Mouse (Mus musculus) kidney, adult 2 months (tissue): ENCODE data around the gene Capzb. TPM values are rescaled to one million over a fixed set of nuclear protein-coding genes. Genes with fewer than 3 reads are reported as not detected.

Source experiments
- DNase-seq: peaks from one replicate; pipeline ENCODE4 v3.0.0; 2021
- H3K27ac ChIP-seq: fragments of 200-500 bp; 2 replicates; pipeline ENCODE4 v1.5.1; 2012; ENCODE audit warnings: low read depth, low read length, control low read depth, inconsistent platforms; ENCODE audit not compliant: insufficient read depth
- H3K27me3 ChIP-seq: fragments of 200-500 bp; replicated peaks from 2 replicates; pipeline ENCODE4 v1.6.1; 2012; ENCODE audit warnings: mild to moderate bottlenecking, moderate library complexity, low read length, inconsistent platforms; ENCODE audit not compliant: control insufficient read depth, insufficient read depth
- H3K36me3 ChIP-seq: fragments of 200-500 bp; 2 replicates; pipeline ENCODE4 v1.6.1; 2012; ENCODE audit warnings: mild to moderate bottlenecking, moderate library complexity, low read length, inconsistent platforms; ENCODE audit not compliant: control insufficient read depth, insufficient read depth
- H3K4me1 ChIP-seq: fragments of 200-500 bp; 2 replicates; pipeline ENCODE4 v1.6.1; 2011; ENCODE audit warnings: low read length; ENCODE audit not compliant: control insufficient read depth, insufficient read depth
- H3K4me3 ChIP-seq: fragments of 200-500 bp; 2 replicates; pipeline ENCODE4 v1.5.1; 2011; ENCODE audit warnings: mild to moderate bottlenecking, low read depth, low read length, control low read depth; ENCODE audit not compliant: insufficient read depth
- CTCF ChIP-seq: fragments of 200-500 bp; conservative IDR thresholded peaks from 2 replicates; pipeline ENCODE4 v1.5.1; 2011; ENCODE audit warnings: low read depth, mild to moderate bottlenecking, control low read depth, low read length, moderate library complexity, mixed read lengths; ENCODE audit not compliant: insufficient read depth, insufficient read length
- POLR2A ChIP-seq: fragments of 200-500 bp; IDR thresholded peaks from one replicate; pipeline ENCODE4 v1.6.1; 2011; ENCODE audit warnings: low read depth, low read length, control low read depth
- WGBS: fragments of 180-500 bp; shearing (Covaris S2); methylation state at CpG from one replicate; pipeline ENCODE4 v1.1.7; 2018; 5-methylcytosine and 5-hydroxymethylcytosine counted together
- polyA plus RNA-seq: library from polyadenylated mRNA; depleted of rRNA; stranded (reverse); fragments of >200 nt; gene quantifications from 2 replicates; pipeline ENCODE4 v1.2.3, GENCODE M21; 2012

Gene Capzb
- polyA plus RNA-seq, 1 experiment, result 134 TPM

DNA sequence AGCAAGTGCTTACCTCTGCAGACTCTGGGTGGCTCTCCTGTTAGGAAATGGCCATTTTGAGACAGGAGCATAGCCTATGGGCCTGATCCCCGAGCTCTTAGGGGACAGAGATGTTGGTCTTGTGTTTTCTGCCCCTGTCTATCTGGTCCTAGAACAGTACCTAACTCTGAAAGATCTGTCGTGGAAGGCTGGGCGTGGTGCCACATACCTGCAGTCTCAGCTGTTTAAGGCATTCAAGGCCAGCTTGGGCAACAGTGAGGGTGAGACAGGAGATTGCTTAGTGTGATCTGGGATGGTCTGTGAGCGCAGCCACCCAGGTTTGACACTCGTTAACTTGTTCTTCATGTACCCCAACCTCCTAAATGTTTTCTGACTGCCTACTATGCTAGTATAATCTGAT lies 2.4 kb downstream of the Capzb start:
- 50% methylated on average over 5 of the region's 5 CpGs for WGBS
- Histone ChIP-seq H3K4me3 (no peak overlapping the region), H3K4me1 (peaks cover 46% of the 10 kb centered on the region), H3K36me3 (no peaks in the 10 kb centered on the region), H3K27me3 (no peaks in the 10 kb centered on the region), H3K27ac (no peak overlapping the region)
- no peak for TF ChIP-seq POLR2A
- TF ChIP-seq CTCF, result no peak
- no peak for DNase-seq

- TF ChIP-seq CTCF (no peak), POLR2A (no peak)
- Histone ChIP-seq H3K36me3 (no peaks in the 10 kb centered on the region), H3K27ac (no peak overlapping the region), H3K4me1 (peaks cover 45% of the 10 kb centered on the region), H3K27me3 (no peaks in the 10 kb centered on the region), H3K4me3 (no peak overlapping the region)
- DNase-seq, result no peak
- 68% methylated on average over 6 of the region's 6 CpGs for WGBS
These were observed 3.8 kb downstream of the Capzb start for GRCm38 (mm10) chr4:139196464-139196863.

GRCm38 (mm10) chr4:139196949-139197348 lies 4.2 kb downstream of the Capzb start:
- 50% methylated on average over 6 of the region's 6 CpGs for WGBS
- H3K27me3 ChIP-seq, result no peaks in the 10 kb centered on the region
- peak overlapping the region; percentile 22; the same call in 1 of the 2 replicates for H3K27ac ChIP-seq
- H3K4me3 ChIP-seq, result no peak overlapping the region
- H3K4me1 ChIP-seq, result peaks cover 42% of the 10 kb centered on the region
- no peaks in the 10 kb centered on the region for H3K36me3 ChIP-seq
- no peak for DNase-seq
- TF ChIP-seq CTCF, result no peak
- no peak for TF ChIP-seq POLR2A

DNA sequence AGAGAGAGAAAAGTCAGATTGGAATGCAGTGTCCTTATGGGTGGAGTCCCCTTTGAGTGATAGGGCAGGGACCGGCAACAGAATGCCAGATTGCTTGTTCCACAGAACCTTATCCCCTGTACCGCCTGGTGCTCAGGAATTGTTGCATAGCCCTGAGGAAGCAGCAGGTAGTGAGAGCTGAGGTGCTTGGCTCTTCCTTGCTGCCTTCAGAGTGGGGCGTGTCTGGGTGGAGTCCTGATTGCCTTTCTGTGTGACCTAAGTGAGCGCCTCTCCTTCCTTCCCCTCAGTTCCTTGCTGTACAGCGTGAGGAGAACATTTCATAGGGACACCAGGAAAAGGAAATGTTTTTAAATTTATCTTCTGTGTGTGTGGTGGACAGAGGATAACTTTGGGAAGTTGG lies 4.8 kb downstream of the Capzb start:
- H3K27me3 ChIP-seq, result no peaks in the 10 kb centered on the region
- 55% methylated on average over 5 of the region's 5 CpGs for WGBS
- TF ChIP-seq POLR2A (no peak), CTCF (no peak)
- no peaks in the 10 kb centered on the region for H3K36me3 ChIP-seq
- H3K4me1 ChIP-seq, result peaks cover 42% of the 10 kb centered on the region
- H3K4me3 ChIP-seq, result no peak overlapping the region
- DNase-seq, result peak; percentile 45
- peak overlapping the region; percentile 22 for H3K27ac ChIP-seq

GRCm38 (mm10) chr4:139198004-139198689 lies 5.4 kb downstream of the Capzb start:
- 28% methylated on average over 9 of the region's 9 CpGs for WGBS
- H3K4me1 ChIP-seq, result peaks cover 42% of the 10 kb centered on the region
- no peaks in the 10 kb centered on the region for H3K27me3 ChIP-seq
- H3K27ac ChIP-seq, result peak overlapping the region; percentile 22
- TF ChIP-seq POLR2A (no peak), CTCF (0 out of 2 replicates have a peak, but pooled peaks have one; percentile 8)
- no peak overlapping the region for H3K4me3 ChIP-seq
- DNase-seq, result peak; percentile 88
- H3K36me3 ChIP-seq, result no peaks in the 10 kb centered on the region

- TF ChIP-seq CTCF (no peak), POLR2A (no peak)
- H3K36me3 ChIP-seq, result no peaks in the 10 kb centered on the region
- H3K27me3 ChIP-seq, result no peaks in the 10 kb centered on the region
- no peak overlapping the region for H3K4me3 ChIP-seq
- no peak for DNase-seq
- H3K27ac ChIP-seq, result no peak overlapping the region; the same call in 1 of the 2 replicates
- 84% methylated on average over 9 of the region's 9 CpGs for WGBS
- peaks cover 40% of the 10 kb centered on the region for H3K4me1 ChIP-seq
These were observed 6.4 kb downstream of the Capzb start for GRCm38 (mm10) chr4:139199126-139199525.

DNA sequence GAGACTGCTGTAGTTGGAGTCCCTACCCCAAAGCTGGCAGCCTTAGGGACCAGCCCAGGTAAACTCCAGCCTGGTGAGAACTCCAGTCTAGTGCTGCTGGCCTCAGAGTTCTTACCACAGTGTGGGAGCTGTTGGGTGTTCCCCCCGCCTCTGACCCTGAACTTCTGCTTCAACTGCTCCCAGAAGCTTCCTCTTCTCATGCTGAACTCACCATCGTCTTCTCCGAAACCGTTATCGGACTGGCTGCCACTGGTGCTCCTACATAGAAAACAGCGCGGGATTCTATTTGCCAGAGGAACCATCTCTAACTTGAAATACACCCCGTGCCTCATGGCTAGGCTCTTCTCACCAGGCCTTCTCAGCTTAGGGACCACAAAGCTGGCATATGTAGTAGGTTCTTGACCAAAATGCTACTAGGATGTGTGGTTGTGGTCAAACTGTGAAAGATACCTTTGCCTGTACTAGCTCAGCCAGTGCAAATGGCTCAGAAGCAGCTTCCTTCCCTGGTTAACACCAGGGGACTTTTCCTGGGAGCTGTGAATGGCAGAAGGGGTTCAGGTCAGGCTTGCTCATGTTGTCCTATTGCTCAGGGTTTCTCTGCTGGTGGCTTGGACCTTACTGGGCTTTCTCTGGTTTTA lies 7.1 kb downstream of the Capzb start:
- H3K27me3 ChIP-seq, result no peaks in the 10 kb centered on the region
- TF ChIP-seq POLR2A (no peak), CTCF (no peak)
- 87% methylated on average over 8 of the region's 8 CpGs for WGBS
- no peak overlapping the region for H3K4me3 ChIP-seq
- no peak overlapping the region; the same call in 1 of the 2 replicates for H3K27ac ChIP-seq
- no peak for DNase-seq
- peaks cover 36% of the 10 kb centered on the region for H3K4me1 ChIP-seq
- H3K36me3 ChIP-seq, result no peaks in the 10 kb centered on the region
